Mouse (Mus musculus): Measurements from ENCODE around the gene Trak2. TPM values are rescaled to one million over a fixed set of nuclear protein-coding genes. Genes with fewer than 3 reads are reported as not detected.
"Not testable (repeated sequence)": the region's sequence is repeated elsewhere in the genome, so short reads cannot be mapped to it uniquely, and the experiment has no call there.

Gene Trak2
- total RNA-seq, 2 experiments from 2014 or later, result 52.2 to 60.1 TPM

GRCm38 (mm10) chr1:58954578-58955410, 18.4 kb downstream of the Trak2 start:
- DNase-seq (ENCODE audit: low spot score in 2 of 2), result no peak

- DNase-seq (ENCODE audit: low spot score in 2 of 2), result no peak
Observed at GRCm38 (mm10) chr1:58953686-58954434, 19.4 kb downstream of the Trak2 start.

GRCm38 (mm10) chr1:58952997-58953396, 20.2 kb downstream of the Trak2 start:
- DNase-seq (ENCODE audit: low spot score in 2 of 2), result no peak

- no peak for DNase-seq (ENCODE audit: low spot score in 2 of 2)
Observed at GRCm38 (mm10) chr1:58952526-58952925, 20.7 kb downstream of the Trak2 start.

- no peak for DNase-seq (ENCODE audit: low spot score in 2 of 2)
Observed at GRCm38 (mm10) chr1:58951841-58952240, 21.4 kb downstream of the Trak2 start.

- DNase-seq (ENCODE audit: low spot score in 2 of 2), result no peak
Observed at GRCm38 (mm10) chr1:58950899-58951648, 22.2 kb downstream of the Trak2 start.

GRCm38 (mm10) chr1:58949561-58950106, 23.6 kb downstream of the Trak2 start:
- no peak for DNase-seq (ENCODE audit: low spot score in 2 of 2)

- no peak for DNase-seq (ENCODE audit: low spot score in 2 of 2)
Observed at GRCm38 (mm10) chr1:58946718-58947117, 26.5 kb downstream of the Trak2 start.

- DNase-seq (ENCODE audit: low spot score in 2 of 2), result no peak
Observed at GRCm38 (mm10) chr1:58945960-58946670, 27.1 kb downstream of the Trak2 start.

- no peak for DNase-seq (ENCODE audit: low spot score in 2 of 2)
Observed at GRCm38 (mm10) chr1:58945523-58945922, 27.7 kb downstream of the Trak2 start.

- DNase-seq (ENCODE audit: low spot score in 2 of 2), result no peak
Observed at GRCm38 (mm10) chr1:58937606-58938099, 35.6 kb downstream of the Trak2 start.

GRCm38 (mm10) chr1:58936746-58937605, 36.3 kb downstream of the Trak2 start:
- DNase-seq (ENCODE audit: low spot score in 2 of 2), result no peak

GRCm38 (mm10) chr1:58926664-58927063, 46.6 kb downstream of the Trak2 start:
- DNase-seq (ENCODE audit: low spot score in 2 of 2), result no peak

- DNase-seq (ENCODE audit: low spot score in 2 of 2), result no peak
Observed at GRCm38 (mm10) chr1:58917566-58917965, 55.7 kb downstream of the Trak2 start.

GRCm38 (mm10) chr1:58909636-58910272, 63.5 kb downstream of the Trak2 start:
- DNase-seq (ENCODE audit: low spot score in 2 of 2), result no peak

- no peak for DNase-seq (ENCODE audit: low spot score in 2 of 2)
Observed at GRCm38 (mm10) chr1:58903681-58904080, 69.5 kb downstream of the Trak2 start.

- DNase-seq (ENCODE audit: low spot score in 2 of 2), result not testable (repeated sequence)
Observed at GRCm38 (mm10) chr1:58897561-58897960, 75.7 kb downstream of the Trak2 start.

GRCm38 (mm10) chr1:58892386-58892785, 80.8 kb downstream of the Trak2 start:
- DNase-seq (ENCODE audit: low spot score in 2 of 2), result not testable (repeated sequence)
